Mouse (Mus musculus): ENCODE measurements around the gene Mst1r. TPM values are rescaled to one million over a fixed set of nuclear protein-coding genes. Genes with fewer than 3 reads are reported as not detected.

The Mst1r gene
- polyA plus RNA-seq, 1 experiment from 2014 or later = 1.1 TPM

DNA sequence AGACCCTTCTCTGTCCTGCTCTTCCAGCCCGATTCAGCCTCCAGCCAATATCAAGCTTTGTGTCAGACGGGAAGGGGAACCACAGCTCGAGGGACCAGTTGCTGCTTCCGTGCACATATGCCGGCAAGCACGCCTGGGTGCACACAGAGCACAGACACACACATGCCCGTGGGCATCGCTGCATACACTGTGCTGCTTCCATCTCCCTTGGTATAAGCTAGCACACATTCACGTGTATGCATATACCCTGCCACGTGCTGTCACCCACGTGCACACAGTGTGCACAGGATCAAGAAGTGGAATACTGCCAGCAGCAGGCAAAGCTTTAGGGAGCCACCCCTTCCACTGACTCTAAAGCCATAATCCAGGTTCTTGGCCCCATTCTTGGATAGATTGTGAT, 27.5 kb downstream of the Mst1r start:
- no peak for DNase-seq (ENCODE audit: low spot score)
- TF ChIP-seq CTCF (IDR thresholded peaks at IDR 0.05; ENCODE audit: low read depth) = no peak
- WGBS = 75% methylated on average over 11 of the region's 11 CpGs
- 0 out of 2 replicates have a peak, but pooled peaks cover 10% of the 10 kb centered on the region for H3K4me1 ChIP-seq (replicated peaks; ENCODE audit: insufficient read depth, low read length)
- ATAC-seq (replicated peaks; ENCODE audit: low FRiP score, low read depth) = no peak
- no peak overlapping the region for H3K4me2 ChIP-seq (ENCODE audit: low read length)
- no peaks in the 10 kb centered on the region for H3K9me3 ChIP-seq (replicated peaks; ENCODE audit: low read length)
- H3K27me3 ChIP-seq (ENCODE audit: insufficient read depth, low read length) = no peaks in the 10 kb centered on the region
- H3K4me3 ChIP-seq (replicated peaks; ENCODE audit: low read depth, low read length) = no peak overlapping the region
- no peaks in the 10 kb centered on the region for H3K36me3 ChIP-seq (ENCODE audit: insufficient read depth, low read length)
- H3K9ac ChIP-seq (ENCODE audit: low read depth, low read length) = no peak overlapping the region
- H3K27ac ChIP-seq = no peak overlapping the region

DNA sequence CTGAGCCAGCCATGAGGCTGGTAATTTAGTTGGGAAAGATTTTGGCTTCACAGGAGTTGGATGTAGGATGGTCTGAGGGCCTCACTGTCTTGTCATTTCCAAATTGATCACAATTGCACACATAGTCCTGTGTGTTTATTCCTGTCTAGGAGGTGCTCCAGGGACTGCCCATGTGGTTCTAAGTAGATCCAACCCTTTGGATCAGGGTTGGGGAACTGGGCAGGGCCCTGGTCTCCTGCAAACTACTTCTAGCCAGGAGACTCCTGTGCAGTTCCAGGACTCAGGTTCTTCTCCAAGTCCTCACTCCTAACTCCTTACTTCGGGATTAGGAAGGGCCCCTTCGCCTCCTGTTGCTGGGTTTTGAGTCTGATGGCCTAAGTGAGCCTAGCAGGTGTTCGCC, 28.7 kb downstream of the Mst1r start, which contains the start of gene Camkv:
Gene Camkv (plus strand): TSS at position 301 of the 400 bp plus-strand sequence.
- no peak for TF ChIP-seq CTCF (IDR thresholded peaks at IDR 0.05; ENCODE audit: low read depth)
- no peak within 1 kb of the TSS for H3K27ac ChIP-seq

DNA sequence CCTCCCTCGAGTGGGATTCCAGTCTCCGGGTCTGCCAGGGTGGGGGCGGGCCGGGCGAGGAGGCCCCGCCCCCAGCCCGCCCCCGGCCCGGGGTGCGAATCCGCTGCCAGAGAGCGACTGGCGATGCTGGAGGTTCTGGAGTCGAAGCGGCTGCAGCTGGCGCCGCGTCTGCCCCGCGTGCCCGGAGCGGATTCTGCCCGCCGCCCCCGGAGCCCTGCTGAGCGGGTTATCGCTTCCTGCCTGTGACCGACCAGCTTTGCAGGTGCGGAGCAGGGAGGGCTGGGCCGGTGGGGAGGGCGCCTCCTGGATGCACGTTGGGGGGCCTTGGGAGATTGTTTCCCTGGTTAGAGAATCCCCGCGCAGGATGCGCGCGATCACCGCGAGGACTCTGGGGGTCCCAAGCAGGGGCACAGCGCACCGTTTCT, 29.1 kb downstream of the Mst1r start:
- under 1% methylated on average over 41 of the region's 41 CpGs for WGBS
- no peak for TF ChIP-seq CTCF (IDR thresholded peaks at IDR 0.05; ENCODE audit: low read depth)
- H3K9me3 ChIP-seq (replicated peaks; ENCODE audit: low read length) = no peaks in the 10 kb centered on the region
- peak overlapping the region; percentile 53 for H3K9ac ChIP-seq (ENCODE audit: low read depth, low read length)
- H3K4me2 ChIP-seq (ENCODE audit: low read length) = peak overlapping the region; percentile 87
- peak overlapping the region; percentile 38 for H3K4me3 ChIP-seq (replicated peaks; ENCODE audit: low read depth, low read length)
- no peak overlapping the region for H3K27ac ChIP-seq
- H3K27me3 ChIP-seq (ENCODE audit: insufficient read depth, low read length) = no peaks in the 10 kb centered on the region
- H3K36me3 ChIP-seq (ENCODE audit: insufficient read depth, low read length) = no peaks in the 10 kb centered on the region
- DNase-seq (ENCODE audit: low spot score) (peak; percentile 27), ATAC-seq (replicated peaks; ENCODE audit: low FRiP score, low read depth) (peak; percentile 41)
- H3K4me1 ChIP-seq (replicated peaks; ENCODE audit: insufficient read depth, low read length) = 0 out of 2 replicates have a peak, but pooled peaks cover 10% of the 10 kb centered on the region

More for the DNA sequence above, 28.7 kb downstream of the Mst1r start, which contains the start of gene Camkv:
- Histone ChIP-seq H3K27me3 (ENCODE audit: insufficient read depth, low read length) (no peaks in the 10 kb centered on the region), H3K36me3 (ENCODE audit: insufficient read depth, low read length) (no peaks in the 10 kb centered on the region), H3K4me2 (ENCODE audit: low read length) (peak within 1 kb of the TSS; percentile 87), H3K4me3 (replicated peaks; ENCODE audit: low read depth, low read length) (peak within 1 kb of the TSS; percentile 38), H3K9me3 (replicated peaks; ENCODE audit: low read length) (no peaks in the 10 kb centered on the region), H3K9ac (ENCODE audit: low read depth, low read length) (peak within 1 kb of the TSS; percentile 53), H3K4me1 (replicated peaks; ENCODE audit: insufficient read depth, low read length) (0 out of 2 replicates have a peak, but pooled peaks cover 10% of the 10 kb centered on the region)
- DNase-seq (ENCODE audit: low spot score) = no peak
- ATAC-seq (replicated peaks; ENCODE audit: low FRiP score, low read depth) = peak; percentile 16; the same call in 1 of the 2 replicates
- 13% methylated on average over 3 of the region's 3 CpGs for WGBS

DNA sequence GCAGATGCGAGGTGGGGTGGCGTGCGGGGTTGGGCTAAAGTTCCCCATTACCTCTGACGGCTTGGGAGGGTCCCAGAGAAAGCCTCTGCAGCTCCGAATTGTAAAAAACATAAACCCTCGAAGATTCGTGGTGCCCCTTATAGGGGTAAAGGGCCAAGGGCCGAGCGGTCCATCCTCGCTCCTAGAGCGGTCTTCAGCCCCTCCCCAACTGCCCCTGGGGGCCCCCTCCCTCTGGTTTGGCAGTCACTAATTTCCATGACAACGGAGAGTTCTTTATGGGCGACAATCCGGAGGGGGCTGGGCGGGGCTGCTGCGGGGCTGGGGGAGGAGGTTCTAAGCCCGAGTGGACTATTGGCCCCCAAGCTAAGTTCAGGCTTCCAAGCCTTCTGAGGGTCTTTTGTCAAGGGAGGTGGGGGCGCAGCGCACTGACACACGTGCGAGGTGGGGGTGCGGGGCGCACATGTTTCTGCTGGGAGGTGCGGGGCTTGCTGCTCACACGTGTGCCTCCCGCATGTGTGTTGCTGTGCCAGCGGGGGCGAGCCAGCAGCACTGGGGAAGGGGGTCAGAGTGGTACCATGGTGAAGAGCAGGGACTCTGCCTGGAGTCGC, 29.6 kb downstream of the Mst1r start:
- Histone ChIP-seq H3K4me3 (replicated peaks; ENCODE audit: low read depth, low read length) (peak overlapping the region; percentile 38), H3K36me3 (ENCODE audit: insufficient read depth, low read length) (no peaks in the 10 kb centered on the region), H3K27me3 (ENCODE audit: insufficient read depth, low read length) (no peaks in the 10 kb centered on the region), H3K4me2 (ENCODE audit: low read length) (peak overlapping the region; percentile 87), H3K9ac (ENCODE audit: low read depth, low read length) (peak overlapping the region; percentile 53), H3K27ac (no peak overlapping the region), H3K4me1 (replicated peaks; ENCODE audit: insufficient read depth, low read length) (0 out of 2 replicates have a peak, but pooled peaks cover 10% of the 10 kb centered on the region), H3K9me3 (replicated peaks; ENCODE audit: low read length) (no peaks in the 10 kb centered on the region)
- whole genome bisulfite sequencing = 4% methylated on average over 29 of the region's 29 CpGs
- ATAC-seq (replicated peaks; ENCODE audit: low FRiP score, low read depth) (0 out of 2 replicates have a peak, but pooled peaks have one; percentile 10), DNase-seq (ENCODE audit: low spot score) (no peak)
- TF ChIP-seq CTCF (IDR thresholded peaks at IDR 0.05; ENCODE audit: low read depth) = no peak

DNA sequence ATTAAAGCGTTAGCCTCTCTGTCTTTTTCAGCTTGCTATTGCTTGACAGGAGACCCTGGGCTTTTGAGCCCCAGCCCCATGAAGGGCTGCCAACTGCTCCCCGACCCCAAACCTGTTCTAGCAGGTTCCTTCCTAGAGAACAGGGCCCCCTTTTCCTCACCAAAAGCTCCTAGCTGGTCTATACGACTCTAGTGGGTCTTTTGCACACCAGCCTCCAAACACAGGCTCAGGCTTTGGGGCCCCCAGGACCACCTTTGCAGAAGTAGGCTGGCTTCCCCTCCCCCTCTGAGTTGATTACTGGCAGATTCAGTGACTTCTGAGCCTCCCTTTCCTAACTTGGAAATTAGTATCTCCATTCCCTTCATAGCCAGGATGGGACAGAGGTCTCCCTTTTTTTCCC, 30.2 kb downstream of the Mst1r start:
- H3K36me3 ChIP-seq (ENCODE audit: insufficient read depth, low read length) = no peaks in the 10 kb centered on the region
- TF ChIP-seq CTCF (IDR thresholded peaks at IDR 0.05; ENCODE audit: low read depth) = no peak
- H3K27ac ChIP-seq = no peak overlapping the region
- 25% methylated on average over 3 of the region's 3 CpGs for WGBS
- no peak overlapping the region; the same call in 1 of the 2 replicates for H3K4me2 ChIP-seq (ENCODE audit: low read length)
- H3K4me1 ChIP-seq (replicated peaks; ENCODE audit: insufficient read depth, low read length) = 0 out of 2 replicates have a peak, but pooled peaks cover 10% of the 10 kb centered on the region
- ATAC-seq (replicated peaks; ENCODE audit: low FRiP score, low read depth) = no peak
- H3K4me3 ChIP-seq (replicated peaks; ENCODE audit: low read depth, low read length) = no peak overlapping the region
- no peaks in the 10 kb centered on the region for H3K9me3 ChIP-seq (replicated peaks; ENCODE audit: low read length)
- H3K9ac ChIP-seq (ENCODE audit: low read depth, low read length) = no peak overlapping the region
- H3K27me3 ChIP-seq (ENCODE audit: insufficient read depth, low read length) = no peaks in the 10 kb centered on the region
- DNase-seq (ENCODE audit: low spot score) = no peak

DNA sequence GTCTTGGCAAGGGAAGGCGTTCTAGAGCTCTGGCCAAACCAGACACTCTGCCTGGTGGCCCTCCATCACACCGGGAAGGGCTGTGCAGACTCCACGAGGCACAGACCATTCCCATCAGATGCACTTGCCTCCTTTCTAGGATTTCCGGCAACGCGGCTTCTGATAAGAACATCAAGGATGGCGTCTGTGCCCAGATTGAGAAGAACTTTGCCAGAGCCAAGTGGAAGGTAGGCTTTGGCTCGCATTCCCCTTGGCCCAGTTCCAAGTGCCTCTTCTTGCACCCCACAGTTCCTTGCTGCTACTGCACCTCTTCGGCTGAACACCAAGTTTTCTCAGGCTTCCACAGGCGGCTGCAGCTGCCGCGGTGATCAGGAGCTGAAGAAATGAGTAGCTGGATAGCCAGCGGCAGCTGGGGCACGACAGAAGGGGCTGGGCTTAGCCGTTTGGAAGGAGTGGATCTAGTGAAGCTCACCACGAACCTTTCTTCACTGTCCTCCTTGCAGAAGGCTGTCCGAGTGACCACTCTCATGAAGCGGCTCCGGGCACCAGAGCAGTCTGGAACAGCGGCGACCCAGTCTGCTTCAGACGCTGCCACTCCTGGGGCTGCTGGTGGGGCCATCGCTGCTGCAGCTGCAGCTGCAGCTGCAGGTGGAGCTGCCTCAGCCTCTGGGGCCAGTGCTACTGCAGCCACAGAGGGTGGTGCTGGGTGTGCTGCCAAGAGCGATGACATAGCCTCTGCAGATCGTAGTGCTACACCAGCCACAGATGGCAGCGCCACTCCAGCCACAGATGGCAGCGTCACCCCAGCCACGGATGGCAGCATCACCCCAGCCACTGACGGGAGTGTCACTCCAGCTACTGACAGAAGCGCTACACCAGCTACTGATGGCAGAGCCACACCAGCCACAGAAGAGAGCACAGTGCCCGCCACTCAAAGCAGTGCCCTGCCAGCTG, 40.8 kb downstream of the Mst1r start:
- H3K9ac ChIP-seq (ENCODE audit: low read depth, low read length) = no peak overlapping the region
- no peaks in the 10 kb centered on the region for H3K36me3 ChIP-seq (ENCODE audit: insufficient read depth, low read length)
- no peak overlapping the region for H3K4me3 ChIP-seq (replicated peaks; ENCODE audit: low read depth, low read length)
- TF ChIP-seq CTCF (IDR thresholded peaks at IDR 0.05; ENCODE audit: low read depth) = no peak
- ATAC-seq (replicated peaks; ENCODE audit: low FRiP score, low read depth) (no peak), DNase-seq (ENCODE audit: low spot score) (no peak)
- 87% methylated on average over 31 of the region's 31 CpGs for WGBS
- H3K27me3 ChIP-seq (ENCODE audit: insufficient read depth, low read length) = no peaks in the 10 kb centered on the region
- H3K9me3 ChIP-seq (replicated peaks; ENCODE audit: low read length) = no peaks in the 10 kb centered on the region
- H3K4me2 ChIP-seq (ENCODE audit: low read length) = no peak overlapping the region
- H3K4me1 ChIP-seq (replicated peaks; ENCODE audit: insufficient read depth, low read length) = no peaks in the 10 kb centered on the region
- no peak overlapping the region for H3K27ac ChIP-seq

Measured in kidney, postnatal 0 days (tissue).